Comparison of ENCODE assay signal across 26 mouse cellular contexts in genomic region chr6:100180213-100180882, GRCm38 (mm10).
DNase-seq lines count a peak whose midpoint lies in the region; ATAC-seq and TF ChIP-seq lines count a peak whose summit lies in the region.
"Had no signal": no experiment of that assay in that cellular context is flagged by ENCODE, and none has a peak within 500 bp of the region (broad histone marks: within the 10 kb centered on the region; RNA-seq: fewer than 3 reads in every experiment).

No protein-coding gene starts in this region.

- peak; percentile 65 for DNase-seq in lung, postnatal 0 days (ENCODE audit: low spot score)
- no peak for DNase-seq in lung, adult 2 months
- DNase-seq in lung, postnatal 36 days, result peak; percentile 63
- DNase-seq: adrenal gland, postnatal 10 days; cerebellum, adult 18-20 months; cerebellum, postnatal 36 days; kidney, adult 18-20 months; kidney, postnatal 10 days; midbrain, embryonic 14.5 days; retina, postnatal 1 day; right cerebral cortex, postnatal 25 days; thymus, postnatal 14 days had no signal

- no peak overlapping the region for H3K4me3 ChIP-seq in intestine, embryonic 16.5 days (ENCODE audit: low read length)
- H3K4me3 ChIP-seq in intestine, embryonic 15.5 days (replicated peaks), result no peak overlapping the region
- no peak overlapping the region for H3K4me3 ChIP-seq in lung, postnatal 0 days (ENCODE audit: low read depth, low read length)
- no peak overlapping the region for H3K4me3 ChIP-seq in lung, adult 2 months (replicated peaks; ENCODE audit: extremely low read depth, low read depth, low read length)
- H3K4me3 ChIP-seq in forebrain, embryonic 13.5 days, result no peak overlapping the region
- H3K4me3 ChIP-seq in hindbrain, embryonic 13.5 days, result no peak overlapping the region
- H3K4me3 ChIP-seq: embryonic facial prominence, embryonic 10.5 days; heart, embryonic 15.5 days; hindbrain, embryonic 10.5 days; left cerebral cortex, adult 2 months; liver, embryonic 15.5 days; megakaryocyte, embryonic 14.5 days; neural tube, embryonic 12.5 days had no signal

- H3K4me2 ChIP-seq in intestine, embryonic 16.5 days (ENCODE audit: low read depth, low read length), result no peak overlapping the region
- H3K4me2 ChIP-seq in intestine, embryonic 15.5 days (replicated peaks), result no peak overlapping the region
- H3K4me2 ChIP-seq in lung, postnatal 0 days (replicated peaks; ENCODE audit: low read depth, low read length), result no peak overlapping the region
- no peak overlapping the region for H3K4me2 ChIP-seq in forebrain, embryonic 13.5 days
- no peak overlapping the region for H3K4me2 ChIP-seq in hindbrain, embryonic 13.5 days
- H3K4me2 ChIP-seq: heart, embryonic 15.5 days; liver, embryonic 15.5 days; neural tube, embryonic 12.5 days had no signal

- TF ChIP-seq CTCF in lung, postnatal 0 days (IDR thresholded peaks at IDR 0.05), result no peak
- TF ChIP-seq CTCF in lung, adult 2 months (IDR thresholded peaks at IDR 0.05; ENCODE audit: insufficient read depth, low read length), result no peak

- TF ChIP-seq POLR2A in lung, adult 2 months (IDR thresholded peaks at IDR 0.05; ENCODE audit: borderline replicate concordance, extremely low read depth, low read depth, low read length), result no peak

- ATAC-seq in intestine, embryonic 16.5 days, result 0 out of 2 replicates have a peak, but pooled peaks have one; percentile 9
- no peak for ATAC-seq in intestine, embryonic 15.5 days
- ATAC-seq in lung, postnatal 0 days, result peak; percentile 51
- no peak for ATAC-seq in forebrain, embryonic 13.5 days
- no peak for ATAC-seq in hindbrain, embryonic 13.5 days (ENCODE audit: low FRiP score)
- ATAC-seq: activated CD4-positive, CD25-positive, alpha-beta regulatory T cell, adult 4 months; CD4-positive, CD25-positive, alpha-beta regulatory T cell, adult 4 months; forebrain, embryonic 16.5 days had no signal

- no peak overlapping the region for H3K27ac ChIP-seq in intestine, embryonic 16.5 days (ENCODE audit: low read length)
- H3K27ac ChIP-seq in intestine, embryonic 15.5 days, result no peak overlapping the region
- H3K27ac ChIP-seq in lung, postnatal 0 days (ENCODE audit: low read length), result peak overlapping the region; percentile 3; the same call in 1 of the 2 replicates
- no peak overlapping the region for H3K27ac ChIP-seq in forebrain, embryonic 13.5 days
- no peak overlapping the region for H3K27ac ChIP-seq in hindbrain, embryonic 13.5 days
- H3K27ac ChIP-seq: embryonic facial prominence, embryonic 10.5 days; heart, embryonic 15.5 days; hindbrain, embryonic 10.5 days; left cerebral cortex, adult 2 months; liver, embryonic 15.5 days; neural tube, embryonic 12.5 days had no signal

- no peaks in the 10 kb centered on the region for H3K9me3 ChIP-seq in intestine, embryonic 16.5 days (ENCODE audit: control insufficient read depth, low read length)
- H3K9me3 ChIP-seq in intestine, embryonic 15.5 days, result no peaks in the 10 kb centered on the region; the same call in 1 of the 2 replicates
- H3K9me3 ChIP-seq in lung, postnatal 0 days (ENCODE audit: low read length), result no peaks in the 10 kb centered on the region
- H3K9me3 ChIP-seq in forebrain, embryonic 13.5 days (replicated peaks), result no peaks in the 10 kb centered on the region
- H3K9me3 ChIP-seq in hindbrain, embryonic 13.5 days, result no peaks in the 10 kb centered on the region
- H3K9me3 ChIP-seq: embryonic facial prominence, embryonic 10.5 days; heart, embryonic 15.5 days; hindbrain, embryonic 10.5 days; liver, embryonic 15.5 days; neural tube, embryonic 12.5 days had no signal

- 76% methylated on average over 4 of the region's 4 CpGs for WGBS in intestine, embryonic 16.5 days
- 79% methylated on average over 4 of the region's 4 CpGs for WGBS in intestine, embryonic 15.5 days
- WGBS in lung, postnatal 0 days, result 50% methylated on average over 4 of the region's 4 CpGs
- 43% methylated on average over 4 of the region's 4 CpGs for WGBS in lung, adult 2 months
- WGBS in forebrain, embryonic 13.5 days, result 62% methylated on average over 4 of the region's 4 CpGs
- WGBS in hindbrain, embryonic 13.5 days, result 75% methylated on average over 4 of the region's 4 CpGs

- 0 out of 2 replicates have a peak, but pooled peaks have one; percentile 10 for TF ChIP-seq EP300 in lung, postnatal 0 days (IDR thresholded peaks at IDR 0.05)

- H3K9ac ChIP-seq in intestine, embryonic 16.5 days (ENCODE audit: low read depth, low read length), result no peak overlapping the region
- H3K9ac ChIP-seq in intestine, embryonic 15.5 days, result no peak overlapping the region
- H3K9ac ChIP-seq in lung, postnatal 0 days (replicated peaks; ENCODE audit: low read depth), result no peak overlapping the region
- no peak overlapping the region for H3K9ac ChIP-seq in forebrain, embryonic 13.5 days
- H3K9ac ChIP-seq in hindbrain, embryonic 13.5 days, result no peak overlapping the region
- H3K9ac ChIP-seq: heart, embryonic 15.5 days; liver, embryonic 15.5 days; neural tube, embryonic 12.5 days had no signal

- no peaks in the 10 kb centered on the region for H3K36me3 ChIP-seq in intestine, embryonic 16.5 days (ENCODE audit: control insufficient read depth, insufficient read depth, low read length)
- no peaks in the 10 kb centered on the region for H3K36me3 ChIP-seq in intestine, embryonic 15.5 days
- H3K36me3 ChIP-seq in lung, postnatal 0 days (ENCODE audit: insufficient read depth, low read length), result no peaks in the 10 kb centered on the region
- no peaks in the 10 kb centered on the region for H3K36me3 ChIP-seq in forebrain, embryonic 13.5 days (ENCODE audit: poor library complexity, severe bottlenecking)
- no peaks in the 10 kb centered on the region for H3K36me3 ChIP-seq in hindbrain, embryonic 13.5 days
- H3K36me3 ChIP-seq: embryonic facial prominence, embryonic 10.5 days; heart, embryonic 15.5 days; hindbrain, embryonic 10.5 days; liver, embryonic 15.5 days; neural tube, embryonic 12.5 days had no signal

- H3K4me1 ChIP-seq in intestine, embryonic 16.5 days (ENCODE audit: control insufficient read depth, insufficient read depth, low read length), result peaks cover 6% of the 10 kb centered on the region
- H3K4me1 ChIP-seq in intestine, embryonic 15.5 days (replicated peaks), result peaks cover 6% of the 10 kb centered on the region; the same call in 1 of the 2 replicates
- H3K4me1 ChIP-seq in lung, postnatal 0 days (ENCODE audit: insufficient read depth, low read depth, low read length), result peaks cover 4% of the 10 kb centered on the region
- peaks cover 5% of the 10 kb centered on the region for H3K4me1 ChIP-seq in lung, adult 2 months (ENCODE audit: control insufficient read depth, insufficient read depth, low read length)
- H3K4me1 ChIP-seq in forebrain, embryonic 13.5 days, result no peaks in the 10 kb centered on the region
- no peaks in the 10 kb centered on the region for H3K4me1 ChIP-seq in hindbrain, embryonic 13.5 days (replicated peaks)
- H3K4me1 ChIP-seq: neural tube, embryonic 12.5 days had no signal

- H3K27me3 ChIP-seq in intestine, embryonic 16.5 days (replicated peaks; ENCODE audit: control insufficient read depth, insufficient read depth, low read length), result no peaks in the 10 kb centered on the region
- no peaks in the 10 kb centered on the region for H3K27me3 ChIP-seq in intestine, embryonic 15.5 days (replicated peaks)
- H3K27me3 ChIP-seq in lung, postnatal 0 days (replicated peaks; ENCODE audit: insufficient read depth, low read length), result no peaks in the 10 kb centered on the region
- H3K27me3 ChIP-seq in forebrain, embryonic 13.5 days, result no peaks in the 10 kb centered on the region
- peaks cover 19% of the 10 kb centered on the region for H3K27me3 ChIP-seq in hindbrain, embryonic 13.5 days
- H3K27me3 ChIP-seq: heart, embryonic 15.5 days; liver, embryonic 15.5 days; neural tube, embryonic 12.5 days had no signal

Comparison
In these comparisons a context has a peak if more than half of its experiments do, and no peak if none do; other contexts are left out.
1. ATAC-seq: peak in intestine, embryonic 16.5 days (single experiment) and lung, postnatal 0 days (single experiment); none in intestine, embryonic 15.5 days (single experiment), forebrain, embryonic 13.5 days (single experiment) and hindbrain, embryonic 13.5 days (single experiment).